Mouse (Mus musculus) right cerebral cortex, adult 2 months (tissue): ENCODE data around the gene Prdm2.

Source experiments
- DNase-seq, 2 experiments: peaks; one replicate each; pipeline ENCODE4 v3.0.0; 2021 to 2022; ENCODE audit warnings: low spot score in 2 of 2

Gene Prdm2

DNA sequence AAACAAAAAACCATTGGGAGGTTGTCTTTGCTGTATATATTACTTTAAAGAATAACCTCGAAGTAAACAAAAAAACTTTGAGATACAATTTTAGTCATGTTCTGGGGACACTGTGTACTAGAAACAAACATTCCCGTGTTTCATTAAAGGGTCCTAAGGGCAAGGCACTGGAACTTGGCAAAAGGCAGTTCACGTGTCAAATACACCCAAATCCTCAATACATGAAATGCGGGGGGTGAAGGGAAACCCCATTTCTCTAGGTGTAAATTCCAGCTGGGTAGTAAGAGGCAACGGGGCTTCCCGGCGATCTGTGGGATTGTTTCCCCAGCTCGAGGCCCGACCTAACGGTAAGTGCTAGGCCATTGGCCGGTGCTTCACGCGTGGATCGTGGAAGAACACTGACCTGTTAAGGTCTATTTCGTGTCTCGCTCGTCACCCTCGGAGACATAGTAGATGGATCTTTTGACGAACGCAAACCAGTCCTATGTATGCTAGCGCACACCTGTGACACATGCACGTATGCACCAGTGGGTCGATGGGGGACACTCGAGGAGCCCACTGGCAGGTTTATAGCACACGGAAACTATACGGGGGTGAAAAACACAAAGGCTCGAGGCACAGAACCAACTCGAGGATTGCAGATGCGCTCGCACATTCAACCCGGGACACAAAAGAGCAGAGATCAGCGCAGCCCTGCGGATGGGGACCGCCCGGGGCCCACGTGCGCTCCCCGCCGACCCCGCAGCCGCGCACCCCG, 1.0 kb downstream of the Prdm2 start:
- DNase-seq: peak; percentile 38 to 47

DNA sequence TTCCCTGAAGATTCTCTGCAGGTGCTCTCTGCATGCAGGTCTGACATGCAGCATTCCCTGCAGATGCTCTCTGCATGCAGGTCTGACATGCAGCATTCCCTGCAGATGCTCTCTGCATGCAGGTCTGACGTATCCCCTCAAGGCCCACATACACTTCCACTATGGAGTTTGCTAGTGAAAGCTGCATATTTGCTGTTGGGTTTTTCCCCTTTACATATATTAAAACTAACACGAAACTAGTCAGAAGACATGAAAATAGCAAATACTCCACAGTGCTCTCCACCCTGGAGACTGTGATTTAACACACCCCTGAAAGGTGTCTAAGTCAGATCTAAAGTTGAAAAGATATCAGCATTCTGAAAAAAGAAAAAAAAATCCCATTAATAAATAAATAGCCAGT, 2.8 kb downstream of the Prdm2 start:
- DNase-seq: no peak

DNA sequence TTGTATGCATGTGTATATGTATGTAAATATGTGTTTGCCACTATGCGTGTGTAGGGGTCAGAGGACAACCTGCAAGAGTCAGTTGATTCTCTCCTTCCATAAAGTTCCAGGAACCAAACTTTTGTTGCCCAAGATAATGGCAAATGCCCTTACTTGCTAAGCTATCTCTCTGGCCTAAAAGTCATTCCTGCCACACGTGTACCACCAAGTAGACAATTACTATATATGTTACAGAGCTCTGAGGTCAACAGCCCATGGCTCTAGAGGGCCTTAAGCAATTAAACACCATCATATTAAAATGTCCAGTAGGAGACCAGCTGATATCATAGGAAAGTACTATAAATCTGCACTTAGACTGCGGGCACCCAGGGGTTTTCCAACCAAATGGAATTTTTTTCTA, 10.1 kb downstream of the Prdm2 start:
- no peak for DNase-seq

DNA sequence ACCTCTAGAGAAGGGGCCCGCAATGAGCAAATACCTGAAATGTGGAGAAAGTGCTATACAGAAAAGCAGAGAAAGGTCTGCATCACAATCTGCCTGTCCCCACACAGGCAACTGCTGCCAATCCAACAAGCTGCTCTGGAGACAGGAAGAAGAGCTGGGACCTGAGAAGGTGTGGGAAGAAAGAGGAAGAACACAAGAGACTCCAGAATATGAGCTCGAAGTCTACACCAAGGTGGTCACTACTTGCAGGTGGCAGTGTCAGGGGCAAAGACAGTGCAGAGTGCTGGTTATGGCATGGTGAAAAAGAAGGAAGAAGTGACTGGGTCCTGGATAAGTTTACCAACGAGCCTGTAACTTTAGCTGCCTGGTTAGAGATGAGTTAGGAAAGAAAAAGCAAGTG, 14.4 kb downstream of the Prdm2 start:
- no peak for DNase-seq

DNA sequence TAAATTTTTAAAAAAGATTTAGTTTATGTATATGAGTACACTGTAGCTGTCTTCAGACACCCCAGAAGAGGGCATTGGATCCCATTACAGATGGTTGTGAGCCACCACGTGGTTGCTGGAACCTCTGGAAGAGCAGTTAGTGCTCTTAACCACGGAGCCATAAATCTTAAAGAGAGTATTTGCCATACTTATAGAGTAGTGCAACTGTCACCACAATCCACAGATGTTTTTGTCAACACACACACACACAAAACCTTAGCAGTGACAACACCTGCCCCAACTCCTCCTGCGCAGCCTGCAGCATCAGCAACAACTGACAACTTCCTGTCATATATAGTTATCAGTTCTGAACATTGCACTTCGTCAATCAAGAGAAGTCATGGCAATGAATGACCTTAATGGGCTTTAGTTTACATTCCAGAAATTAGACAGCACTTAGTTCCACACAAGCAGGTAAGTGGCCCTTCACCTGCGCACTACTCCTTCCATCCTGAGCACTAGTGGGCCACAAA, 14.9 kb downstream of the Prdm2 start:
- DNase-seq: no peak

DNA sequence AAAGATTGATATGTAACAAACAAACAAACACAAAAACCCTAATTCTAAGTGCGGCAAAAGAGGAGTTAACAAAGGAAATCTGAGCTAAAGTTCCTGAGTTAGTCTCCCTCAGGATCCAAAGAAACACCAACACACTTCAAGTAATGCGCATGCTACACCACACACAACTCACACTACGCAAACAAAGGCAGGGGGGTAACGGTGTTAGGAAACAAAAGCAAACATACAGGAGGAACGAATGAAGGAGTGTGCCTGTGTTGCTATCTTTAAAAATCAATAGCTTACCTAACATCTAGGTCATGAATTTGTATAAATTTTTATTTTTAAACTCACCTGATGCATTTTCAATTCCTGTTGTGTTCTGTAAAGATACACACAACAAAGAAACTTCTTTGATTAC, 18.5 kb downstream of the Prdm2 start:
- DNase-seq: no peak

DNA sequence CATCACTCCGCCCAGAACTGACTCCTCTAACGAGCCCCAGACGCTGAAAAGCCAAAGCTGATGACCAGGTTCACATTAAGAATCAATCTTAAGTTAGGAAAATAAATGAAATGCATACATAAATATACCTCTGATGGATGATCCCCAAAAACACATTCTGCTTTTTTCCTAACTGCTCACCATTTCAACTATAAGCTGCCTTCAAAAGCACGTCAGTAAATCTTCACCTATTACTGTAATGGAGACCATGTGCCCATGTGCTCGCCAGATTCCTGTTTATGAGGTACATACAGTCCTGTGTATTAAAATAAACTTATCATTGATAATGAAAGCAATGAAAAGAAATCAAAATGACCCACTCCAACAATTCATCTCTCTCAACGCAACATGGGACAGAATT, 19.6 kb downstream of the Prdm2 start:
- no peak for DNase-seq

DNA sequence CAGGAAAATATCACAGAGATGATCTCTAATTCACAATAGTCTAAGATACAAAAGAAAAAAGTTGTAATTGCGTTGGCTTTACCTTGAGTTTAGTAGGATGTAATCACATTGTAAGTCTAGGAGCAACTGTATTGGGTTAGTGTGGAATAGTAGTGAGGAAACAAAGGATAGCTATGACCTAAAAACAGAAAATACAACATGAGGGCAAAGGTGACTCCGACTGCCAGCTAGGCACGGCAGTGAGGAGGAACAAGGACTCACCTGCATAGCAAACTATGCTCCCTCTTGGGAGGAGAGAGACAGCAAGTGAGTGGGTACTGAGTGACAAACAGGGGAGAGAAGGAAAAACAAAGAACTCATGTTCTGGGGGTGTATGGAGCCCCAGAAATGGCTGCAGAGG, 21.0 kb downstream of the Prdm2 start:
- DNase-seq: no peak

DNA sequence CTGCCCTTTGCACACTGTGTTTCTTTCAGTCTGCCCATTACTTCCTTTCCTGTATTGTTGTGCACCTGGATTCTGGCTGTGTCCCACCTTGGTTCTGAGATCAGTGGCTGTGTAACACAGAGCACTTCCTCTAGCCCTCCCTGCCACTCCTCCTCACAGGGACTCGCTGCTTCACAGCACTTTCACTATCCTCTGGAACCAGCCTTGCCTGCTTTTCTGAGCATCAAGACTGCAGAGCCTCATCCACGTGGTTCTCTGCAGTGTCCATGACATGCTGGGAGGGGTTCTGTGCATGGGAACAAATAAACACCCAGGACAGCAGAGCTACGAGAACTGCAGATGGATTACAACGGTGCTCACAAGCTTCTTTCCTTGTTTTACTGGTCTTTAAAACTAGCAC, 22.1 kb downstream of the Prdm2 start:
- no peak for DNase-seq

DNA sequence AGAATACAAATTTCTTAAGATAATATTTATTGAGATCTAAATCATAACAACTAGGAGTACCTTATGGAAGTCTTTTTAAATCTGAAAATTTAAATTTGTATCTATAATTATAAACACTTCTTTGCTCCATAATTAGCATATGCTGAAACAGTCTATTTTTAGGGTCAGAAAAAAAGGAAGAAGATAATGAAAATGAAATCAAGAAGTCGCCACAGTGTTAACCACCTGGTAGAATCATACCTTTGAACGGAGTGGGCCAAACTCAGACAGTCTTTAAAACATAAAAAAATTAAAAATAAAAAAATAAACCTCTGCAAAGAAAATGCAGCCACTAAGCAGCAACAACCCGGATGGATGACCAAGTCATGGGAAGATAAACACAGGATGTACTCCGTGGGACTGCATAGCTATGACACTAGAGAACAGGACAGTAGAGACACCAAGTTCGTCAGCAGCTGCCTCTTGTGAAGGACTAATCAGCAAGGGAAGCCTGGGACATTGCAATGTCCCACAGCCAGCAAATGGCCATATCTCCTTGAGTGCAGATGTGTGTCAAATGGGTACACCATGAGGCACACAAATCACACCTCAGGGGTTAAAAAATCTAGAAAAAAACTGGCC, 24.1 kb downstream of the Prdm2 start:
- DNase-seq: no peak

DNA sequence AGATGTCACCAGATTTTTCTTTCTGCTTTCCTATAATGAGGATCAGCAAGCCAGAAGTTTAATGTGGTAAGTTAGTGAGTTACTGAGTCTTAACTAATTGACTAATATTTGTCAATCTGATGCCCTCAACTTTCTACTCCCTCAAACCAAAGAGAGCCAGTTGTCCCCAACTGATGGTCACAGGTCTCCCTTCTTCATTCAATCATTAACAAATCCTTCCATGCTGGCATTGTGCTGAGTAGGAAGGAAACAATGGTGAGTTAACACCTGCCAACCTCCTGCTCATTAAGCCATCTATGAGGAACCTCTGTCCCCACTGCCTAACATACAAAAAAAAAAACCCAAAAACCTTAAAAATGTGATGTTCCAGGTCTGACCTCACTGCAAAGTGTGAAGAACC, 26.7 kb downstream of the Prdm2 start:
- no peak for DNase-seq

DNA sequence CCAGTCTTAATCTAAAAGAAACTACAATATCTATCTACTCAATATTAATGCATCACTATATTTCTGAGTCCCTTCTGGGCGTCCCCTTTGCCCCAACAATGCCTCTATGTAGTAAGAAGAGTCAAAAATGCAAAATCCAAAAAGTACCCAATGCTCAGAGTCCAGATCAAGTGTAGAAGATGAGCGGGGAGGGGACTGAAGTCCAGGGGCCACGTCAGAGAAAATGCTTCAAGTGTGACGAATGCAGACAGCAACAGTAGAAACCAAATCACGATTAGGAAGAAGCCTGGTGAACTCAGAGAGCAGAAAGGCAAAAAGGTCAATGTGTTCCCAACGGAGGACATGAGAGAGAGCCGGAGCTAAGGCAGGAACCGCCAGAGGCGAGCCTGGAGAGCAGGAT, 27.3 kb downstream of the Prdm2 start:
- DNase-seq: no peak

DNA sequence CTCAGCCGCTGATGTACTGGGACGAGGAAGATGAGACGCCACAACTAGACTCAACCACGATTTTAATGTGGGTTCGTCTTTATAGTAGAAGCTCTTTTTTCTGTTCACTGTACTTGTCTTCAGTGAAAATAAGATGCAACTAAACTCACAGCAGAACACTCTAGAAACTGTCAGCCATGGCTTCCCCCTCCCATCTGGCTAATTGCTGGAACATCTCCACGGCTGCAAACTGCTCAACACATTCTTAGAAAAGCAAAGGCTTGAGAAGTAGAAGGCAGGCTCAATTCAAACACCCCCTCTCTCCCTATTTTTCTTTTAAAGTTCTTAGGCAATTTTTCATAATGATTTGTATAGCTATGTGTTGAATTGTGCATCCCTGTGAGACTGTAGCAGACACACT, 29.7 kb downstream of the Prdm2 start:
- DNase-seq: peak; percentile 52 to 58

DNA sequence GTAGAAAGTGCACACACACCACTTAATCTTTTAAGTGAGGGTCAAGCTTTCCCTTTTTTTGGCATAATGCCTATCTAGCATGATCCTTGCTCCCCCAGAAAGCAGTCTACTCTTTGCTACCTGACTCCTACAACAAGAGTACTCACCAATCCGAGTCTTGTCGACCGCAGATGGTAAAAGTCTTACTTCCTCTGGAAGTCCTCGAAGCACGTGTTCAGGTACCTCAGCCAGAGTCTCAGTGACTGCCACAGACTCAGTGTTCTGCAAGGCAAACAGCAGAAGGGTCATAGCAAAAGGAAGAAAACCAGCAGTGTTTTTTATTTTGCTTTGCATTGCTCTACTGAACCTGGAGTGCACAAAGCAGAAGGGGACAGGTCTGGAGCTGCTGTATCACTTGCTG, 32.1 kb downstream of the Prdm2 start:
- DNase-seq: no peak

DNA sequence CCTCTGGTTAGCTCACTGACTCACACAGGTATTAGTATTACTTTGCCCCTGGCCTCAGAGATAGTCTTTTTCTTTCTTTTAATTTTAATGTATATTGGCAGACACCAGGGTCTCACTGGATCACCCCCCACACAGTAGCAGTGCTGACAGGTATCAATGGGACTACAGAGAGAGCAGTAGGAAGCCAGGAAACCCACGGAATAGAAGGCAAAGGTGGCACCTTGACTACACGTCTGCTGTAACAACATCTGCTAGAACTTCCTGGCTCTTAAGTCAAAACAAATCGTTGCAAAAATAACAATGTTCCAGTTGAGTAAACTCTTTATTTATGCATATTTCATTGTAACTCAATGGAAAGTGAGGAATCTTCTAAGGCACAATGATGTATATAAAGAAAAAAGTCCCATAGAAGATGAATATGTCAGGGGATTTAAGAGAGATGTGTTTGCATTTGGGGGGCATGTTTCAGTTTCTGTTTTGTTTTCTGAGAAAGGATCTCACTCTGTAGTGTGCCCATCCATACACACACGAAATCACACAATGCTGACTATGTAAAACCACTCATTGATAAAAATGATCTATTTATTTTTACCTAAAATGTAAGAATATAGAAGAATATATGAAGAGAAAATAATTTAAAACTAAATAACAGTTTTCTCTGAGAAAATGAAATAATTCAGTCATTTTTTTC, 41.0 kb downstream of the Prdm2 start:
- DNase-seq: no peak

DNA sequence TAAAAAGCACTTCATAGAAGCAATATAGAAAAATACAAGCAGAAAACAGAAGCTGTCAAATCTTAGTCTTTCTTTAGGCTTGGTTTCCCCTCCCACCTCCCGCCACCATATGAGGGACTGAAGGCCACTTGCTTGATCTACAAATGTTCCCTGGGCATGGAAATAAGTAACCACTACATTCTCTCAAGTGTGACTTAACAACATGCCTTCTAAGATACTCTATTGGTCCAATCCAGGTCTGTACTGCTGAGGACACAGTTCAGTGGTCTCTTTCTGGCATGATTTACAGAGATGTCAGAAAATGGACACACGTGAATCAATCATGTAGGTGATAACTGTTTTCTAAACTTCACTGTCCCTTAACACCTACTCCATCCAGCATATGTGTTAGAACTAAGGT, 42.5 kb downstream of the Prdm2 start:
- DNase-seq: no peak

DNA sequence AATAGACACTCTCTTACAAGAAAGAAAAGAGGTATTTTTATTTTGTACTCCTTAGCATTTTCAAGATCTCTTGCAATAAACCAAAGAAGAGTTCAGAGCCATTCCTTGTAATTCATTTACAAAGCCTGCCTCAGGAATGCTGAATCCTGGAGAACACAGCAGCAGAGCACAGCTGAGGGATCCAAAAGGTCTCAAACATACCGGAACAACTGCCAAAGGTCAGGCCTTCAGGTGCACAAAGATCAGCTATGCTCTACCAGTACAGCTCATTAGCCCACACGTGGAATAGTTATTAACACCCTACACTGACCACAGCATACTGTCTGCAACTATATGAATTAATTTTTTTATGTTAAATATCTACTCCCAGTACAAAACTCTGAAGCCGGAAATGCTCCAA, 44.7 kb downstream of the Prdm2 start:
- DNase-seq: no peak

DNA sequence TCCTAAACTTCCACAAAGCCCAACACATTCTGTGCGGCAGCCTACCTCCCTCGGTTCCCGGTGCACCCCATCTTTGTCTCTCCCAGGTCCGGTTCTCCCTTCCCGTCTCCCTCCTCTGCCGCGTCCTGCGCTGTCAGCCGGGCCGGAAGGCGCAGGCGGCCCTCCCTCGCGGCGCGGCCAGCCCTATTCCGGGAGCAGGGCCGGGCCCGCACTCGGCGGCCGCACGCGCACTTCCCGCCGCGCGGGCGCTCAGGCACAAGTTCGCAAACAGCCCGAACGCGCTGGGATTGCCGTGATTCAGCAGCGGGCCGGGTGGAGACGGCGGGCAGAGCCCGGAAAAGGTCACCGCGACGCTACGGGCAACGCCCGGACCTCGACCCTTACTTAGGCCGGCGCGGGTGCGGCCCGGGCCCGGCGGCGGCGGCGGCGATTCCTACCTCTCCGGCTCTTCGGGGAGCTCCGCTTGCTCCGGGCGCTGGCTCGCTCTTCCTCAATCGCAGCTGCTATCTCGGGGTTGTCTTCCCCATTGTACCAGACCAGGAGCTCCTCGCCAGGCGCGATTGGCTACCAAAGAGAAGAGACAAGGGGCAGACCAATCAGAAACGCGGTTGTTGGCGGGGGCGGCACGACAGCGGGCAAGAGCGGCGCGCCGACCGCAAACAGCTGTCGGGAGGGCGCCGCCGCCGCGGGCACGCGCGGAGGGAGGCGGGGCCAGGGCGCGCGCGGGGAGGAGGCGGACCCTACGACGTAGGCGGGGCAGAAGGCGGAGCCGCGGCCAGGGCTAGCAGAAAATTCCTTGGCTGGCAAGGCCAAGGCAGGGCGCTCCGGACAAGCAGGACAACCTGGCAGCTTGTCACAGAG, 50.9 kb downstream of the Prdm2 start:
- DNase-seq: peak; percentile 99

DNA sequence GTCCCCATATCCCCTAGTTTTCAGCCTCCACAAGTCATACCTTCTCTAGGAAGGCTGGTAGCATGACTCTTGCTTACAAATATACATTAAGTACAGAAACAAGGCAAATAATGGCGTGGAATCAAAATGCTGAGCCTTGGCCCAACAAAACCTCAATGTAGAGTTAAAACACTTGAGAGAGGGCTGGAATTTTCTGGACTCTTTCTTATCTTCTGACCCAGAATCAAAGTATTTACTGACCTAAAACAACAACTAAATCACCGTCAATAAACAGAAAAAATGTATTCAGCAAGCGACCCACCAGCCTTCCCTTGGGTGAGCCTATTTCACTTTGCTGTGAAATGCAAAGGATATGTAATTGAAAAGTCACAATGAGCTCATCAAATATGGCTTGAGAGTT, 52.0 kb downstream of the Prdm2 start:
- DNase-seq: no peak

DNA sequence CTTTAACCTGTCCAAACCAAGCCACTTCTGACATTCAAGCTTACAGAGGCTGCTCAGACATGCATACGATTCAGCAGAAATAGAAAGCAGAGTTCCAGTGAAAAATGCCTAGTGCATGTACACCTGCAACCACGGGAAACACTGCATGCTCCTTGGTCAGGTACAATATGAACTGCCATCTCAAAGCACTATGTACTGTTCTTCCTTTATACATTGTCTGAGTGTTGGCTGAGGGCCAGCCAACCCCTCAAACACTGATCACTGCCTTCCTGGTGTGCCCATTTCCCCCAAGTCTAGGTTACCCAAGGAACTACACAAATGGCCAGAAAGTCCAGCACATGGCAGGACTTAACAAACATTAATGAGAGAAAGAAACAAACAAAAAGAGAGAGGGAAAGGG, 53.5 kb downstream of the Prdm2 start:
- DNase-seq: no peak

DNA sequence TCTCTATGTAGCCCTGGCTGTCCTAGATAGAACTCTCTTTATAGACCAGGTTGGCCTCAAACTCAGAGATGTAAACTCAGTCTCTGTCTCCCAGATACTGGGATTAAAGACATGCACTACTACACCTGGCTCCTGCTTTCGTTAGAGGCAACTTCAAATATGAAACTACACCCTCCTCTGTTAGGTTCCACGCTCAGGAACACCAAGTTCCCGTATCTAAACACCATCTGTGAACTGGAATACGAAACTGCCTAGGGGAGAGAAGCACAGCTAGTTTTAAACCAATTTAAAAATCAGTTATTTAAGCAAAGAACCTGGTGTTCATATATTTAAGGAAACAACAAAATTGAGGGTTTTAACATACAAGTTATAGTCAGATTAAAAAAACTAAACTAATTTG, 56.9 kb downstream of the Prdm2 start:
- DNase-seq: no peak

DNA sequence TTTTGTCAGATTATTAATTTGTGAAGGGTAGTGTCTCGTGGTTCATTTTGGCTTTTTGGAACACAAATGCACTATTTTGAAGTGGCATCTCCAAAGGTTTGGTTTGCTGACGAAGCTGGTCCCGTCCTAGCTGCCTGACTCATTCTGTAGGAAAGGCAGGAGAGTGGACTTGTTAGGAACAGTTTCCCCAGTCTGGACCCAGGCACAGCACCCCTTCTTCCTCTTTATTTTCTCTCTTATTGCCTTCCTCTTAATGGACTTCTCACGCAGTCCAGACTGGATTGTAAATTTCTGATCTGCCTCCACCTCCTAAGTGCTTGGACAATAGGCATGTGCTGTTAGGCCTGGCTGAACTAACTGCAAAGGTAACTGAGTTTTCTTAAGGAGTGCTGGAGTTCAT, 57.8 kb downstream of the Prdm2 start:
- no peak for DNase-seq
